Mouse (Mus musculus): ENCODE measurements around the gene Myl12a.

DNA sequence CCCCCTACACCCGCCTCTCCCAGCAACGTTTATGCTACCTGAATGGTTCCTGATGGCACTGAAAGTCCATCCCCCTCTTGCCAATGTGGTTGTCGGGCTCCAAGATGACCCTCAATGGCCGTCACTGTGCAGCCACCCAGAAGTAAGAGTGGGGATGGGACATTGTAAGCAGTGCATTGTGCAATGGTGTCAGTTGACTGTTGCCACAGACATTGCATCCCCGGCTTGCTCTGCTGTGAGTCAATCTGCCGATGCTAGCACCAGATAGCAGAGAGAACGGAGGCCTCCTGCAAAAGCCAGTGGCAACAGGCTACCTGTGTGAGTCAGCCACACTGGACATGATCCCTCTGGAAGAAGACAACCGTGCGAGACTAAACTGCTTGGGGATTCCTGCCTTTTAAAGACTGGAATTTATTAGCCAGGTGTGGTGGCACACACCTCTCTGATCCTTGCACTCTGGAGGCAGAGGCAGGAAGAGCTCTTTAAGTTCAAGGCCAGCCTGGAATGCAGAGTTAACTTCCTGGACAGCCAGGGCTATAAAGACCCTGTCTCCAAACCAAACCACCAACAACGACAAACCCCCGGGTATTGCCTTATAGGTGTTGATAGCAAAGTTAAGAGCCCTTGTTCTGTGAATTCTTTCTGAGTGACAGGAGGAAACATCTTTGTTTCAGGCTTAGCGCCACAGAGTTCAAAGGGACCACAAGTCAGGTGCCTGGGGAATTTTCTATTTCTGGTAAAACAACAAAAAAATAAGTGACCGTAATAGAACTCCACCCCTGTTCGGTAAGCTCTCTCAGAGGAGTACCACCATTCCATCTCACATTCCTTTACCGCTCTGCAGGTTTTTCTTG is 16.9 kb downstream of the Myl12a start:
- TF ChIP-seq CTCF (IDR thresholded peaks at IDR 0.05; ENCODE audit: borderline replicate concordance, insufficient read depth, low read length) = no peak
- no peak for TF ChIP-seq POLR2A (IDR thresholded peaks at IDR 0.05; ENCODE audit: low read depth, low read length)

All from embryonic fibroblast, embryonic 13.5 days (primary cell).